Mouse (Mus musculus): ENCODE results near the gene Rps6kc1.

Gene Rps6kc1

DNA sequence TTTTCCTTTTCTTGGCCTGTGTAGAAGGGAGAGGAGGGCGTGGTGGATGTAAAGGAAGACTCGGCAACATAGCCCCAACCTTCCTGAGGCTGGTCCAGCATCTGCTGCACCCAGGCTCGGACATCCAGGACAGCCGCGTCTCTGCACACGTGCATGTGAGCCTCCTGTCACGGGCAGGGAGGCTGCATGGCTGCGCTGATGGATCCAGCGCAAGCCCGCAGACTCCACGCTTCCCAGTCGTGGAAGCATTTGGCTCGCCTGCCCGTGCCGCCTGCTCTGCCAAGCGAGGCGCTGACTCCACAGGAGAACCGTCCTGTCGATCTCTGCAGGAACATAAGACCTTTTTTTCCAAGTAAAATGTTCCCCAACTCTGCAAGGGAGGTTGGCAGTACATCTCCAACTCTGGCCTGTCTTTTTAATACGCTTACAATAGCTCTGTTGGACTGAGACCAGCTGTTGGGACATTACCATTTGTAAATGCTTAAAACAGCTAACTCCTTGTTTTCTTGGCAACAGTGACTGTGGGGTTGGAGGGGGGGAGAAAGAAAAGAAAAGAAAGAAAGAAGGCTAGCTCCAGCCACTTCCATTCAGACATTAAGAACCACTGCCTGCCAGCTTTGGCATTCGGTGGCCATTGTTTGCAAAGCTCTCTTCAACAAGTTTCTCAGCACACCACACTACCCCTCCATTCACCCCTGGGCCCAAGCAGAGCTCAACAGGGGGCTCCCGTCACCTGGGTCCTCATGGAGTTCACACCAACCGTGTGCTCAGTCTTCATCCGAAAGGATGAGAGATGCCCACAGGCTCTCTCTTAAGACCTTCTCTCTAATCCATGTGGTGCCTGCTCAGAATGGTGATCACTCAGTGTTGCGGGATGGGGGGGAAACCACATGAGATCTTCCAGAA, 229.3 kb downstream of the Rps6kc1 start:
- in situ Hi-C loops (cut with MboI; ENCODE audit: low sequenced_read_pairs): no loop called here

DNA sequence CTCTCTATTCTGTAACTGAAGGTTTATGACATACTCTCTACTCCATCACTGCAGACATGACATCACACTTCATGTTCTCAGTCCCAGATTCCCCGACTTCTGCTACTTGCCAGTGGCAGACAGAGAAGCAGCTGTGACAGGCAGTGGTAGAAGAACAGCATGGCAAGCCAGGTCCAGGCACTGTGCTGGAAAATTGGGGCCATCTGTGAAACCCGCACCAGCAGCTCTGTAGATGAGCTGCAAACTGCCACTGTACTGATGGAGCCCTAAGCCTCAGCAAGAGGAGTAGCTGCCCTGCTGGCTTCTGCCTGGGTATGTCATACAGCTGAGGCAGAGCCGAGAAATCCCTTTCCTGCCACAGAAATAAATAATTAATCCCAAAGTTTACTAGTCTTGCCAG, 236.1 kb downstream of the Rps6kc1 start:
- in situ Hi-C loops (cut with MboI; ENCODE audit: low sequenced_read_pairs): no loop called here

DNA sequence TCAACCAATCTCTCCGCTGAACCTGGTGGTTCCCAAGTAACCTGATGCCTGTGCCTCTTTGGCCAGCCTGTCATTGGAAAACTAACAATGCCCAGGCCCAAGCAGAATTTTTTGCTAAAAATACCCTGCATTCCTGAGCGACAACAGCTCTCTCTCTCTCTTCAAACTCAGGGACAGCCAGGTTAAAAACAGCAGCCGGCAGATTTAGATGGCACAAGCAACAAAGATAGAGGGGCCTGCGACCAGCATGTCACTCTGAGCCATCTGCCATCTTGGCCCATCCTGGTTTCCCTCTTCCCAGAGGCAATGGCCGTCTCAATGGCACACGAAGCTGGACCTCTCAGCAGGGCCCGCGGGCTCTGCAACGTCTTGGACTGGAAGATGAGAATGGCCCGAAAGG, 242.5 kb downstream of the Rps6kc1 start:
- in situ Hi-C loops (cut with MboI; ENCODE audit: low sequenced_read_pairs): no loop called here

DNA sequence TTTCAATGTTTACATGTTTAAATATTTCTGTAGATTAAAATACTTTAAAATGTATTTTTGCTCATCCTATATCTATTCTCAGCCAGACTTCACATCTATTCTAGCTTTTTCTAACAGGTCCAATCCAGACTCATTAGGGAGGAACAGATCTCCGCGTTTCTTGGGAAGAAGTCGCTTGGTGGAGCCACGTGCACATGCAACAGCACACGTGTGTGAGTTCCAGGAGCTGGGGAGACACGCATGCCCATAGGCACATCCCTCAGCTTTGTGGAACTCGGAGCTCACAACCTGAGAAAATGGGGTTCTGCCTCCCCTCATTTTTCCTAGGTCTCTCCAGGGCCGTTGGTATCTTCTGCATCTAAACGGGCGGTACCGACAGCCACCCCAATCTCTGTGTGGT, 243.7 kb downstream of the Rps6kc1 start:
- in situ Hi-C loops (cut with MboI; ENCODE audit: low sequenced_read_pairs): no loop called here

DNA sequence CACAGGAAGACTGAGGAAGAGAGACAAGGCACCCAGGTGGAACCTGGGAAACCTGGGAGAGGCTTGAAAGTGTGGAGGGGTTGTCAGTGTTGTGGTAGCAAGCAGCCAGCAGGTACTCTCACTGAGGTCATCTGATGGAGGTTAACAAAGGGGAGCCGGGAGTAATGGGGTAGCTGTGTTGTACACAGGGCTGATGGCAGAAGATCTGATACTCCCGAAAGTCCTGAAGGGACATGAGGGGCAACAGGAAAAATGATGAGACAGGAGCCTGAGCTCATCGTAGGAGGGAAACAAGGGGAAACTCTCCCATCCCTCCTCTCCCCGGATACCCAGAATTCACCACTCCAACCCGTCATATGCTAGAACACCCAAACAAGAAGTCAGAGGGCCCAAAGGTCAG, 244.2 kb downstream of the Rps6kc1 start:
- in situ Hi-C loops (cut with MboI; ENCODE audit: low sequenced_read_pairs): no loop called here

DNA sequence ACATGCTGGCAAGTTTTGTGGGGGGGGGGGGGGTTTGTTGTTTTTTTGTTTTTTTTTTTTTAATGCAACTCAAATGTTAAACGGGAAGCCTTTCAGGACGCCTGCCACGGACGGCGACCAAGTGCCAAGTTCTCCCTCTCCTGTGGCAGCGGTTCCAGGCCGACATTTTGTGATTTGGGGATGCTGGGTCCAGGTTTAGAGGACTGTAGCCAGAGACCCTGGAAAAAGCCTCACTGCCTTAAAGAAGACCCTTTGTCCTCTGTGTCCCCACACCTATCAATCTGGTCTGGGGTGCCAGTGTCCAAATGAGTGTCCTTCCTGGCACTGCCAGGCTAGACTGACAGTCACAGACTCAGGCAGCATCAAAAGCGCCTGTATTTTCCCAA, 246.1 kb downstream of the Rps6kc1 start:
- in situ Hi-C loops (cut with MboI; ENCODE audit: low sequenced_read_pairs): no loop called here

DNA sequence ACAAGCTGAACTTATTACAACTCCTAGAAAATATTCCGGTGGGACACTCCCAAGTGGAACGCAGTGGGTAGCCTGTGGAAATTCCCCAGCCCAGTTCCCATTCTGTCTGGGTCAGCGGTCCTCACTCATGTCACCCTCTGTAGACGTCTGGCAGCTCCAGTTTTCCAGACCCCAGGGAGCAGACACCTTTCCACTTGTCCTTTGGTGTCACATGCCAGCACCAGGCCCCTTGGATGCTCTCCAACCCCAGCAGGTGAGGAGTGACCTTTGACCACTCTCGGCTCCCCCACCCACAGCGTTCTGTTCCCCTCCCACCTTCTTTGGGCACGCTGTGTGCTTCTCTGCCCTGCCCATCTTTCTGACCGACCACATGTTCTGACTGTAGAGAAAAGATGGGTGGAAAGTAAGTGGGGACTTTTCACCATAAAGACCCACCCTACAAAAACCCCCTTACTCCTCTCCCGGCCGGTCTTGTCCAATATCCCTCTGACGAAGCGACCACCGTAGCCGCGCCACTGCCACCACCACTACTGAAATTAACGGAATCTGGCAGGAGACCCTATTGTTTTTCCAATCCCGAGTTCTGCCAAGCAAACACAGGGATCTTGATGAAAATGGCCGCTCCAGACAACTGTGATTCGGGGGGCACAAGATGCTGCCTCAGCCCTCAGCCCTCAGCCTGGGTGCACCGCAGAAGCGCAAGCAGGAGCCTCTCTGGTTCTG, 246.6 kb downstream of the Rps6kc1 start:
- in situ Hi-C loops (cut with MboI; ENCODE audit: low sequenced_read_pairs): no loop called here

DNA sequence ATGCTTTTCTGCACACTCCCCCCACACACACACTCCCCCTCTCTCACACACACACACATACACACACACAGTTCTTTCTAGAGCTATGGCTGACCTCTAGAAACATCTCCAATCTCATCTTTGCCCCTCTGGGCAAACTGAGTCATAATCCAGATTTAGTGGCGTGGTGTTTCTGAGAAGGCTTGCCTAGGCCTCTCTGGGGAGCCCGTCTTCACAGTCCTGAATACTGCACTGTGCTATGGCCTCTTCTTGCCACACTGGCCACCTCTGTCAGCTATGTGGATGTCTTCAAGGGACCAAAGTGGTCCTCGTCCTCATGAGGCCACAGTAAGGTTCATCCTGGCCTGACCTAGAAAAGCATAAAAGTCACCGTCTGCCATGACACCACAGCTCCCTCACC, 247.6 kb downstream of the Rps6kc1 start:
- in situ Hi-C loops (cut with MboI; ENCODE audit: low sequenced_read_pairs): no loop called here

DNA sequence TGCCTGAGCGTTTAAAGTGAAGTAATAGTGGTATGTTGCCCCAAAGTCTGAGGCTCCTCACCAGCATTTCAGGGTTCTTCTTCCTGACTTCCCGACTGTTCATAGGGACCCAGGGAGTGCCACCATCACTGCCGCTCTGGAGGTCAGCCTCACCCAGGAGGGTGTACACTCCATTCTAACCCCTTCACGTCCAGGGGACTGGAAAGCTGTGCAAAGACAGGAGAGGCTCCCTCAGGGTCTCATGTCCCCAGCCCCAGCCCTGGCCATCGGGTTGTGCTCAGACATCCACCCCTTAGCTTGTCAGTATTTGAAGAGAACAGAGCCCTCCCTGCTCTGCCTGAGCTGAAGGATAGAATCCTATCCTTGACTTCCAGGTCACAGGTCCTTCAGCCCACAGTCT, 248.8 kb downstream of the Rps6kc1 start:
- in situ Hi-C loops (cut with MboI; ENCODE audit: low sequenced_read_pairs): no loop called here

DNA sequence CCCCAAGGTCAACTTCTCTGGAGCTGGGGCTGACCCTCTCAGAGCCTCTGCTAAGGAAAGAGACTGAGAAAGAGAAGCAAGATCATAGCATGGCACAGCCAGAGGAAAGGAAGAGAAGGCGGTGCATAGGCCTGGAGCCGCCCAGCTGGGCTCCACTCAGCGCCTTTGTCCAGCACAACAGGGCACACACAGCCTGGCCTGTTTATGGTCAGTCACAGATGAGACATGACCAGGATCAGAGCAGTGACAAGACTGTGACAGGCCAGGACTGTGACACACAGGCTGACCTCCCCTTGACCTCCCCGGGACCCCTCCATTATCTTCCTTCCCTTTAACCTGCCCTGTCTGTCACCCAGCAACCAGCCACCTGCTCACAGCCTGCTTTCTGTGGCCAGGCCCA, 249.8 kb downstream of the Rps6kc1 start:
- in situ Hi-C loops (cut with MboI; ENCODE audit: low sequenced_read_pairs): no loop called here

DNA sequence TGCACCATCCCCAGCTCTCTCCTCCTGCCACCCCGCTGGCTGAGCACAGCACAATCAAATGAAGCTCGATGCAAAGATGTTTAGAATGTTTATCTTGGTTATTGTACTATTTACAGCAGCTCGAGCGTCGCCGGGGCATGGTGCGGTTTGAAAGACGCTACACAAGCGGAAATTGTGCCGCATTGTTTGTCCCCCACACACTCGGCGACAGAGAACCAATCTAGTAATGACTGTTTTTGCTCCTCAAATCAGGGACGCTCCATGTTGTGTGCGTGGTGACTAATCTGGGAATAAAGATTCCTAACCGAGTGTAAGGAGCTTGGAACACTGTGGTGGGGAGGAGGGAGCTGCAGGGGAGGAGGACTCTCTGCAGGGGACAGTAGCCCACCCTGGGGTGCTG, 250.3 kb downstream of the Rps6kc1 start:
- in situ Hi-C loops (cut with MboI; ENCODE audit: low sequenced_read_pairs): no loop called here

DNA sequence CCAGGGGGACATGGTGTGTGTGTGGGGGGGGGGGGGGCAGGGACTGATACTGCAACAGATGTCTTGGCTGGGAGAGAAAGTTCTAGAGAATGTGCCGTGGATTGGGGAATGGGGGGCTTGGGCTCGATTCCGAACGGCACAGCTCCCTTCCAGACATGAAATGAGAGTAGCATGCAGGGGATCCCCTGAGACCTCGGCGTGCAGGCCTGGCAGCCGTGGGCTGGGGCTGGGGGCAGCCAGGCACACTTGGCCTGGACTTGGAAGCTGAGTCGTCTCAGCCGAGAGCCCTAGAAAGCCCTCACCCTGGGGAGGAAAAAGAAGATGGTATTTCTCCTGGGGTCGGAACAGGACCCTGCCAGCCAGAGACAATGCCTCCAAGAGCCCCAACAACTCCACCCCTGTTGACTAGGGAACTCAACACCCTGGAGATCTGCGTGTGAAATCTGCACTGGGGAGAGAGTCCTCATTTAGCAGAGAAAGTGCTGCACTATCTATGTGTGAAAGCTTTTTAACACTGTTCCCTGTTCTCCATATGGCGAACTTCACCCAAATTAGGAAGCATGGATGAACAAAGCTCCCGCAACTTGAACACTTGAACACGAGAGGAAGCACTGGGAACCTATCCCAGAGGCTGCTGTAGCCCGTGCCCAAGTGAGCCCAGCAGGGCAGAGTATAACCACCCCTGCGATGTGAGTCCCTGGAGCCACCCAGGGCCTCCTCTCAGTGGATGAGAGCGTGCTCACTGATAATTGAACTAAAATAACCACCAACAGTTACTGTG, 251.7 kb downstream of the Rps6kc1 start:
- in situ Hi-C loops (cut with MboI; ENCODE audit: low sequenced_read_pairs): no loop called here

DNA sequence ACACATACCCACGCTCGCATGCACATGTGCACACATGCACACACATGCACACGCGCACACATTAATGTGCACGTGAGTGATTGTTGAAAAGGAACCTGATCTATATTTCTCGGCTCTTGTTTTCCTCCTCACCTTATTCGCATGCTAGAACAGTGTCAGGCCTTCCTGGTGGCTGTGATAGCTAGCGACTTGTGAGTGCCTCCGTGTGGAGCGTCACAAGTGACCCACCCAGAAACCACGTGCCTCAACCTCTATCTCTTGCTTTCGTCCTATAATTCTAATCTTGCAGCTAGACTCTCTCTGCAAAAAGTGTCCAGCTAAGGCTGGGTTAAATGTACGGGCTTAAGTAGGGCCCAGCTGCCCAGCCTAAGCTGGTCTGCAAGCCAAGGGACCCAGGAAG, 253.3 kb downstream of the Rps6kc1 start:
- in situ Hi-C loops (cut with MboI; ENCODE audit: low sequenced_read_pairs): no loop called here

DNA sequence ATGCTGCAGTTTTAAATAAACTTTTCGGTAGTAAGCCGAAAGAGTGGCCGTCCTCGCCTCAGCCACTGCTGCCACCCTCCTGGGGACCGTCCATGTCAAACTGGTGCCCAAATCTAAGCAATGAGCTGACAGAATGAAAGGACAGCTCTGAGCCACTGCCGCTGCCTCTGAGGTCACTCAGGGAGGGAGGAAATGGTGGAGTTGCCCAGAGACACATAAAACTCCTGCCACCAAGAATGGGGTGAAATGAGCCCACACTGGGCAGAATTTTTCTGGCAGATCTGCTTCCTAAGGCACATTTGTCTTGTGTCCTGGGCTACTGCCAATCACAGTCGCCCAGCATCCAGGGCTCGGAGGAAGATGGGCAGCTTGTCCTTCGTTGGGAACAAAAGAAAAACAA, 255.5 kb downstream of the Rps6kc1 start:
- in situ Hi-C loops (cut with MboI; ENCODE audit: low sequenced_read_pairs): no loop called here

DNA sequence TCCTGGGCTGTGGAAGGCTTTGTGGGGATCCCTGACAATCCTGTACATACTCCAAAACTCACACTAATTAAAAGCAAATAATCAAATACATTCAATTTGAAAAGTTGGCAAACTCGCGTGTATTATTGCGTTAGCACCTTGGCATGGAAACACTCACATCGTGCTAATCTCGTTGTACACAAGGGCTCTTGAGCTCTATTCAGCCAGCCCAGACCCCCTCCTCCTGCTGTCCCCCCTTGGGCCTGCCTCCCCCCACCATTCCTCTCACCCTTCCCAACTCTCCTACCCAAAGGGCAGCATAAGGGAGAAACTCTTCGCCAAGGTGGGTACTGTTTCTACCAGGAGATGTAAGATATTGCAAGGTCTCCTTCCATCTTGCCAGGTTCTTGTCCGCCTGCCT, 255.9 kb downstream of the Rps6kc1 start:
- in situ Hi-C loops (cut with MboI; ENCODE audit: low sequenced_read_pairs): no loop called here

DNA sequence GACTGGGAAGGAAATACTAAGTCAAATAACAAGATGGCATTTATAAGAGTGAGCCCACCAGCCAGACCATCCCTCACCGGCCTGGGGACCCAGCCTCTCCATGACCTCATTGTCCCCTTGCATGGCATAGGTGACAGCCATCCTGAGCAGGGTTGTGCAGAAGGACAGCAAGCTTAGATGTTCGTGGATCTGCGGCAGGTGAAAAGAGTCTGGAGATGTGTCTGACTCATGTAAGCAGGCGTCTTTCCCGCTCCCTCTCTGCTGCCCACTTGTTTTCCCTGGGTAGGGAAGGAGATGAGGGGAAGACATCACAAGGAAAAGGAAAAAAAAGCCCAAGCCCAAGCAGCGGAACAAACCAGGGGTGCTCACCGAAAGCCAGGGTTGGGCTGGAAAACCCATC, 256.5 kb downstream of the Rps6kc1 start:
- in situ Hi-C loops (cut with MboI; ENCODE audit: low sequenced_read_pairs): no loop called here

DNA sequence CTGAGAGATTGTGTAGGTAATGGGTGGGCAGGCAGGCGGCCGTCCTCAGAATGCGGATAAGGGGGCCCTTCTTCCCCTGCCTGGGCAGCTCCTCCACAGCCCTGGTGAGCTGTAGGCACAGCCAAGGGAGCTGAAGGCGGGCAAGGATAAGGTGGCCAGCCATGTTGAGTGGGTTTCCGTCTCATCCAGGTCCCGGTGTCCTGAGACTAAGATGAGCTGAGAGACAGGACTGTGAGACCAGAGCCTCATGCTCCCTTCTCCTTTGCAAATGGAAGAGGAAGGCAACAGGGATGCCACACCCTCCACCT, 256.9 kb downstream of the Rps6kc1 start:
- in situ Hi-C loops (cut with MboI; ENCODE audit: low sequenced_read_pairs): no loop called here

DNA sequence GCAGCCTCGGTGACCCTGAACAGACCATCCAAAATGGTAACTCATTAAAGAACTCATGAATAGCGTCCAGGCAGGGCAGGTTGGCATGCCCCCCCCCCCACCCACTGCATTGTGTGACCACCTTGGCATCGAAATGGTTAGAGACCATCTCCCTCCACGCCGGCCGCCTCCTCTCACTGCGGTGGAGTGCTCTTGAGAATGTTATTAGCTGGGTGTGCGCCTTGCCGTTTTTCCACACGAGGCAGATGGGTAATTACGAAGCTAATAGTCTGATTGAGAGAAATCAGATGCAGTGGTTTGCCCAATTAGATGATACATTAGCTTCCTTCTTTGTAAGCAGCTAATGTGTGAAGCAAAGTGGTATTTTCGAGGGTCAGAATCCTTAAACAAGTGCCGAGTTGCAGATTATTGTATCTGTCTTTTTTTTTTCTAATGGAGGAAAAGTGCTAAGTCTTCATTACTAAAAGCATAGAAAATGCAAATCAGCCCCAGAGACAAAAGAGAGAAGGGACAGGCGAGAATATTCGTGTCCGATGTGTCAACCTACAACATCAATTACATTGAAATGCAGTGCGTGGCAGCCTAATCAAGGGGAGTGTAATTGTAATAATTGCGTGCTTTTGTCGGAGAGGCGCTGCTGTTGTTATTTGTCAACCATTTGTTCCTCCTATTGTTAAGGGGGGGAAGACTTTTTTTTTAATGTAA, 257.4 kb downstream of the Rps6kc1 start:
- in situ Hi-C loops (cut with MboI; ENCODE audit: low sequenced_read_pairs): no loop called here

DNA sequence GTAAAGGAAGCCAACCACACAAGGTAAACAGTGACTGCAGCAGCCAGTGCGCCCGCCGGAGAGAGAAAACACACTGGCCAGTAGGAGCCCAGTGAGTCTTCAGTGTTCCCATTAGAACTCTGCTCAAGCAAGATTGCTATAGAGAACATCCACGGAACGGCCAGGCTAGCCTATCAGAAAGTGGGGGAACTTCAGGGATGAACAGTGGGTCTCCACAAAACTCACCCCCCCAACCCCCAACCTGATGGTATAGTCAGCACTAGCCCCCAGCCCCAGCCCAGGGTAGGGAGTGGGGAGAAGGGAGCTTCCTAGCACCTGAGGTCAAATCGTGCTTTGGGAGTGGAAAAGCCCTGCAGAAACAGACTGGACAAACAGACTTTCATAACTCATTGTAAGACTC, 258.5 kb downstream of the Rps6kc1 start:
- in situ Hi-C loops (cut with MboI; ENCODE audit: low sequenced_read_pairs): no loop called here
